Mouse (Mus musculus): ENCODE measurements at regions not wholly inside any gene's neighbourhood (a gene's known extent, or its start where the extent isn't known, plus 50 kb on each side); places are given as distances from the start of the nearest gene placed in this dataset.

DNA sequence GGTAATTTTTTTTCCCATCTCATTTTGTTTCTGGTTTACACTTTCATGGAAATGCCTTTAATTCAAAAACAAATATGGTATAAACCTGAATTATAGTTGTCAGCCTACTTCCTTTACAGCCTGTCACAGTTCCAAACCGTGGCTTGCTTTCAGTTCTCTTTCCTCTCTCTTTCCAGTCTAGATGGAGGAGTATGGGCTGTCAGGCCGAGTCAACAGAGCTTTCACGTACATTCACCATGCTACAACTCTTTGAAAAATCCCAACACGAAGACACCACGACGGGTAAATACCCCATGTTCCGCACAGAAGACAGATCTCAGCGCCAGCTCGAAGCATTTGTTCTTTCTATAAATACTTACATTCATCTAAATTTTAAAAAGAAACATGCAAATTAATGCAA lies 125.2 kb upstream of the Ufm1 start:
- Histone ChIP-seq H3K36me3 (no peaks in the 10 kb centered on the region), H3K27ac (no peak overlapping the region), H3K4me3 (no peak overlapping the region), H3K4me2 (replicated peaks) (no peak overlapping the region), H3K4me1 (no peaks in the 10 kb centered on the region), H3K9me3 (no peaks in the 10 kb centered on the region), H3K9ac (no peak overlapping the region), H3K27me3 (no peaks in the 10 kb centered on the region)
- no peak for ATAC-seq (ENCODE audit: low FRiP score, low read depth)
- 84% methylated on average over 9 of the region's 9 CpGs for WGBS

GRCm38 (mm10) chr3:53988256-53988655 lies 124.6 kb upstream of the Ufm1 start:
- Histone ChIP-seq H3K27ac (no peak overlapping the region), H3K9me3 (no peaks in the 10 kb centered on the region), H3K4me3 (no peak overlapping the region), H3K9ac (no peak overlapping the region), H3K36me3 (no peaks in the 10 kb centered on the region), H3K27me3 (no peaks in the 10 kb centered on the region), H3K4me1 (no peaks in the 10 kb centered on the region), H3K4me2 (replicated peaks) (no peak overlapping the region)
- no peak for ATAC-seq (ENCODE audit: low FRiP score, low read depth)
- whole genome bisulfite sequencing, result 87% methylated on average over 7 of the region's 7 CpGs

DNA sequence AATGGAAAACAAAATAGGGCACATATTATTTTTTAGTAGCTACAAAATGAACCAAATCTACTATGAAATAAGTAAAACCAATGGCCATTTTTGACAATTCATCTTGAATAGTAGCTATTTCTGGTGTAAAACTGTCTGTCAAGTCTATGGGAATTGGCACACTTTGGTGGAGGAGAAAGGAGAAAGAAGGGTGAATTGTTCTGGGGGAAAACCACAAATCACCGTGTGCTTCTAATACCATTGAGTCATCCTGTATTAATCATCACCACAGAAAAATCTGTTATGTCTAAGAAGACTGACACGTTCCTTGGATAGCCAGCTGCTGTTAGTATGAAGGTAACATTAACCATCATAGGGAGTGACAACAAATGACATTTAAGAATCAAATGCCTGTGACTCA lies 123.7 kb upstream of the Ufm1 start:
- no peaks in the 10 kb centered on the region for H3K4me1 ChIP-seq
- H3K27ac ChIP-seq, result no peak overlapping the region
- no peak for ATAC-seq (ENCODE audit: low FRiP score, low read depth)
- H3K9me3 ChIP-seq, result no peaks in the 10 kb centered on the region
- H3K4me2 ChIP-seq (replicated peaks), result no peak overlapping the region
- no peak overlapping the region for H3K4me3 ChIP-seq
- H3K27me3 ChIP-seq, result no peaks in the 10 kb centered on the region
- H3K36me3 ChIP-seq, result no peaks in the 10 kb centered on the region
- H3K9ac ChIP-seq, result no peak overlapping the region
- WGBS, result 81% methylated on average over 2 of the region's 2 CpGs

DNA sequence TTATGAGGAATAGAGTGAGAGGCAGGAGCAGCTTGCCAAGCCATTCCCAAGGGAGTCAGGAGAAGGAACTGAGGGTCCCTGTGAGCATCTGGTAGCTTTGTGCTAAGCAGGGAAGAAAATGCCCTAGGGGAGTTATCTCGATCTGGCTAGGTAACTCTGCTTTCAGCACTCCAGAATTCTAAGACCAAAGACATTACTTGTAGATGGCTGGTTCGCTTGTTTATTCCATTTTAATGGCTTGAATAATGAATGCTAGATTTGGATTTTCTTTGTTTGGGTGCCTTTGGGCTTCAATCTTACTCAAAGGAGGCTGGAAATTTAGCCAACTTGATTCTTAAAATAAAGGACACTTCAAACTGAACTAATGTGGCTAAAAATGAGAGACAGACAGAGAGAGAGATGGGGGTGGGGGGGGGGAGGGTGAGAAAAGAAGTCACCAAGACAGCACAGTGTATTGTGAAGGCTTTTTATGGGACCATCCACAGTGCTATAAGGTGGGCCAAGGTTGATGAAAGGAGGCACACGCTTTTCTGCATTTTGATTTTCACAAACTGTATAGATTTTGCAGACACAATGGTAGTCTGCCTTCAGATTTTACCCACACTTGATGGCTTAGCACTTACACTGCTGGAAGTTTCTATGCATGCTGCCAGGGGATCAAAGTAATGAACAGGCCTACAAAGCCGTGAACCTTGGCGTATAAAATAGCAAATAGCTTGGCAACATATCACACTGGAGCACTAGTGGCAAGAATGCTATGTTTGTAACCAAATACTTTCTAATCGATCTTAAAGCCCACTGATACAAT lies 121.3 kb upstream of the Ufm1 start:
- Histone ChIP-seq H3K27ac (no peak overlapping the region), H3K4me1 (no peaks in the 10 kb centered on the region), H3K9me3 (no peaks in the 10 kb centered on the region), H3K27me3 (no peaks in the 10 kb centered on the region), H3K36me3 (no peaks in the 10 kb centered on the region), H3K9ac (no peak overlapping the region), H3K4me3 (no peak overlapping the region), H3K4me2 (replicated peaks) (no peak overlapping the region)
- WGBS, result 84% methylated on average over 6 of the region's 6 CpGs
- ATAC-seq (ENCODE audit: low FRiP score, low read depth), result no peak

- Histone ChIP-seq H3K36me3 (no peaks in the 10 kb centered on the region), H3K4me3 (no peak overlapping the region), H3K9ac (no peak overlapping the region), H3K4me1 (no peaks in the 10 kb centered on the region), H3K9me3 (no peaks in the 10 kb centered on the region), H3K27ac (no peak overlapping the region), H3K27me3 (no peaks in the 10 kb centered on the region), H3K4me2 (replicated peaks) (no peak overlapping the region)
- 94% methylated on average over 8 of the region's 8 CpGs for WGBS
- no peak for ATAC-seq (ENCODE audit: low FRiP score, low read depth)
Measured at GRCm38 (mm10) chr3:53982311-53982710, 118.7 kb upstream of the Ufm1 start.

GRCm38 (mm10) chr3:53981585-53981984 lies 118.0 kb upstream of the Ufm1 start:
- H3K36me3 ChIP-seq, result no peaks in the 10 kb centered on the region
- no peak overlapping the region for H3K4me3 ChIP-seq
- no peaks in the 10 kb centered on the region for H3K9me3 ChIP-seq
- H3K27me3 ChIP-seq, result no peaks in the 10 kb centered on the region
- no peak overlapping the region for H3K4me2 ChIP-seq (replicated peaks)
- H3K9ac ChIP-seq, result no peak overlapping the region
- no peaks in the 10 kb centered on the region for H3K4me1 ChIP-seq
- no peak overlapping the region for H3K27ac ChIP-seq
- ATAC-seq (ENCODE audit: low FRiP score, low read depth), result no peak

DNA sequence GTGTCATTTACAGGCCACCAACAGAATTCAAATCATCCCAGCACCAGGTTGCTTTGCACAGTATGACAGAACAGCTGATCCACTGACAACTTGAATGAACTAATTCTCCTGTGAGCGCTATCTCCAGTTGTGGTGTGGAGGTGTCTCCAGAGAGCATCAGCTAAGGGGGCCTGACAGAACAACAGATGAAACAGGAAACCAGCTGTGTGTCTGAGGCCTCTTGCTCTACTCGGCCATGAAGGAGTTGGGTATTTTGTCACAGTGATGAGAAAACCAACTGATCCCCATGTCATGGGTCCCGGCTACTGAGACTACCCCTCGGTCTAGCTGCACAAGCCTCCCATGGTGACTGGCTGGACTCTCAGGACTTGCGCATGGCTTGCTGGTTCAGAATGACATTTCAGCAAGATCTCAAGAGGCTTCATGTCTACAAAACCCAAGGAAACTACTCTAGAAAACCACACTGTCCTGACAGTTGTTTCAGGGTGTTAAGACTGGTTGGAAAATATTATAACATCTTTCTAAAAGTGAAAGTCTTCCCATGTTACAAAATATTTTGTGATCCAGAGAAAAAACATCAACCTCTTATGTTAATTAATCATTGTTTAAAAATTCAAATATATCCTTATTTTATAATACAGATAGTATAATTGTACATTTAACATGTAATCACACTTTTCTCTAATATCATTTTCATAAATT lies 113.9 kb upstream of the Ufm1 start:
- Histone ChIP-seq H3K36me3 (no peaks in the 10 kb centered on the region), H3K27ac (no peak overlapping the region), H3K27me3 (no peaks in the 10 kb centered on the region), H3K4me2 (replicated peaks) (no peak overlapping the region), H3K9ac (no peak overlapping the region), H3K9me3 (no peaks in the 10 kb centered on the region), H3K4me3 (no peak overlapping the region), H3K4me1 (peaks cover 5% of the 10 kb centered on the region)
- ATAC-seq (ENCODE audit: low FRiP score, low read depth), result no peak
- 84% methylated on average over 5 of the region's 5 CpGs for WGBS

GRCm38 (mm10) chr3:53974905-53975551 lies 111.4 kb upstream of the Ufm1 start:
- Histone ChIP-seq H3K9me3 (no peaks in the 10 kb centered on the region), H3K9ac (no peak overlapping the region), H3K27ac (no peak overlapping the region), H3K4me1 (peaks cover 5% of the 10 kb centered on the region), H3K4me3 (no peak overlapping the region), H3K36me3 (no peaks in the 10 kb centered on the region), H3K27me3 (no peaks in the 10 kb centered on the region), H3K4me2 (replicated peaks) (peak overlapping the region; percentile 11; the same call in 1 of the 2 replicates)
- ATAC-seq (ENCODE audit: low FRiP score, low read depth), result no peak
- 37% methylated on average over 10 of the region's 10 CpGs for WGBS

DNA sequence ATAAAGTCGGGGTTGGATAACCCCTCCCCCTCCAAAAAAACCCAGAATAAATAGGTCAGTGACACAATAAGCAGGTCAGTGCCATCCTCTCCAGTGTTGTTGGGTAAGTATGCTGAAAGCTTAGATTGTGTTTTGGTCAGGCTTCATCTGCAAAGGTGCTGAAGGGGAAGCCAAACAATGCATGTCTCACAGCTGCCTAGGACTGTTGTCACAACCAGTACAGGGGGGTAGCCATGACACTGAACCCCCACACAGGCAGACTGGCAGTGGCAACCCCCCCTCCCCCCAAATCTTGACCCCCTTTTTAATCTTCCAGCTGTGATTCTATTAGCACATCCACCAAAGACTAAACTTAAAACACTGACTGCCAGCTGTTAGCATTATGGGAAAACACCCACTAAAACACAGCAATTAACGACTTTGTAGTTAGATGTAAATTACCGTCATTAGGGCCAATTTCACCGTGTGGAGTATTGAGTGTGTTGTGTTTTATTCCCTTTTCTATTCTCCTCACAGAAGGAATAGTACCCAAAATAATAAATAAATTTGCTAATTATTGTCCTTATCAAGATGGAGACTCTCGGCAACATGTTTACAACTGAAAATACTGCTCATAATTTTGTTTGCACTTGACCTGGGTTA lies 105.5 kb upstream of the Ufm1 start:
- H3K9me3 ChIP-seq, result no peaks in the 10 kb centered on the region
- no peak overlapping the region for H3K9ac ChIP-seq
- no peaks in the 10 kb centered on the region for H3K36me3 ChIP-seq
- no peak overlapping the region for H3K4me3 ChIP-seq
- no peak overlapping the region for H3K4me2 ChIP-seq (replicated peaks)
- H3K27ac ChIP-seq, result no peak overlapping the region
- H3K4me1 ChIP-seq, result no peaks in the 10 kb centered on the region
- no peaks in the 10 kb centered on the region for H3K27me3 ChIP-seq
- 35% methylated on average over 5 of the region's 5 CpGs for WGBS
- ATAC-seq (ENCODE audit: low FRiP score, low read depth), result no peak

DNA sequence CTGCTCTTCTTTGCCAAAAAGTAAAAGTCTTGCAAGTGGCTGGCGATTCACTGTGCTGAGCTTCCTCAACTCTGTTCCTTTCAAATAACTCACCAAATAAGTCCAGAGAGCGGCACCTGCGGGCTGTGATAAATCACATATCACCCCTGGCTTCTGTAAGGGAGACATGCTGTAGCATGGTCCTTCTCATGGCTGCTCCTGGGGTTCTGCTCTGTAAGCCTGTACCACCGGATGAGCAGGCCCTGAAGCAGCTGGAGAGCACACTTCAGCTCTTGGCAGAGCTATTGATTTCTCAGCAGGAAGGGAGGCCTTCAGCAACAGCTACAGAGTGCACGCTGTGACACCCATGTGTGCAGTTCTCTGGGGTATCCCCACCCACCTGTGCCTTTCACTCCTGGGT lies 101.5 kb upstream of the Ufm1 start:
- Histone ChIP-seq H3K4me2 (replicated peaks) (no peak overlapping the region), H3K9me3 (no peaks in the 10 kb centered on the region), H3K9ac (no peak overlapping the region), H3K27me3 (no peaks in the 10 kb centered on the region), H3K4me1 (no peaks in the 10 kb centered on the region), H3K27ac (no peak overlapping the region), H3K36me3 (no peaks in the 10 kb centered on the region), H3K4me3 (no peak overlapping the region)
- no peak for ATAC-seq (ENCODE audit: low FRiP score, low read depth)
- WGBS, result 60% methylated on average over 5 of the region's 5 CpGs

DNA sequence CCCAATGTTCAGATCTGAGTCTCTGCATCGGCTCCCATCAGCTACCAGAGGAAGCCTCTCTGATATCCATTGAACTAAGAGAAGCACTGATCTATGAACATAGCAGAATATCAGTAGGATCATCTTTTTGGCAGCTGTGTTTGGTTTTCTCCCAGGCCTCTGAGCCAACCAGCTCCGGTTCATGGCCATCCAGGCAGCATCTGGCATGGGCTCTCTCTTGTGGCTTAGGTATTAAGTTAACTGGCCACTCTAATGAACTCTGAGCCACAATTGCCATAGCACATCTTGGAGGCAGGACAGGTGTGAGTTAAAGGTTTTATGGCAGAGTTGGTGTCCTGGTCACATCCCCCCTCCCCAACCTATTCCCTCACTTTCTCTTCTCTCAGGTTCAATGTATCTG lies 90.2 kb upstream of the Ufm1 start:
- H3K4me1 ChIP-seq, result no peaks in the 10 kb centered on the region
- H3K4me2 ChIP-seq (replicated peaks), result no peak overlapping the region
- H3K9ac ChIP-seq, result no peak overlapping the region
- no peaks in the 10 kb centered on the region for H3K9me3 ChIP-seq
- H3K27ac ChIP-seq, result no peak overlapping the region
- H3K4me3 ChIP-seq, result no peak overlapping the region
- ATAC-seq (ENCODE audit: low FRiP score, low read depth), result no peak
- H3K27me3 ChIP-seq, result no peaks in the 10 kb centered on the region
- H3K36me3 ChIP-seq, result no peaks in the 10 kb centered on the region
- WGBS, result 84% methylated on average over 2 of the region's 2 CpGs

- no peak for ATAC-seq (ENCODE audit: low FRiP score, low read depth)
- H3K9me3 ChIP-seq, result no peaks in the 10 kb centered on the region
- 91% methylated on average over 3 of the region's 3 CpGs for WGBS
- no peak overlapping the region for H3K4me2 ChIP-seq (replicated peaks)
- H3K36me3 ChIP-seq, result no peaks in the 10 kb centered on the region
- no peak overlapping the region for H3K4me3 ChIP-seq
- H3K9ac ChIP-seq, result no peak overlapping the region
- H3K27ac ChIP-seq, result no peak overlapping the region
- no peaks in the 10 kb centered on the region for H3K27me3 ChIP-seq
- H3K4me1 ChIP-seq, result no peaks in the 10 kb centered on the region
Measured at GRCm38 (mm10) chr3:53939684-53940189, 76.1 kb upstream of the Ufm1 start.
